Comparison of ENCODE assay signal across 22 mouse cellular contexts in genomic region chr2:125302625-125302924, GRCm38 (mm10). TPM values are rescaled to one million over a fixed set of nuclear protein-coding genes. Genes with fewer than 3 reads are reported as not detected.
DNase-seq lines count a peak whose midpoint lies in the region; ATAC-seq and TF ChIP-seq lines count a peak whose summit lies in the region.
"Had no signal": no experiment of that assay in that cellular context is flagged by ENCODE, and none has a peak within 500 bp of the region (broad histone marks: within the 10 kb centered on the region; RNA-seq: fewer than 3 reads in every experiment).

No protein-coding gene starts in this region.

- no peak overlapping the region for H3ac ChIP-seq in myocyte (ENCODE audit: control insufficient read depth, insufficient read length)

- H3K4me2 ChIP-seq in midbrain, embryonic 11.5 days, result no peak overlapping the region
- H3K4me2 ChIP-seq in midbrain, embryonic 16.5 days (ENCODE audit: low read length), result no peak overlapping the region
- no peak overlapping the region for H3K4me2 ChIP-seq in myocyte (ENCODE audit: low read depth)
- H3K4me2 ChIP-seq: embryonic facial prominence, embryonic 12.5 days; kidney, embryonic 15.5 days; liver, embryonic 11.5 days; midbrain, embryonic 15.5 days had no signal

- H3K27ac ChIP-seq in midbrain, embryonic 11.5 days (ENCODE audit: low read depth, low read length), result no peak overlapping the region
- H3K27ac ChIP-seq in midbrain, embryonic 16.5 days (ENCODE audit: low read length), result no peak overlapping the region
- peak overlapping the region; percentile 97 for H3K27ac ChIP-seq in embryonic fibroblast, embryonic 13.5 days (ENCODE audit: insufficient read depth, low read length)
- H3K27ac ChIP-seq: embryonic facial prominence, embryonic 12.5 days; forebrain, embryonic 10.5 days; hindbrain, embryonic 10.5 days; hindbrain, postnatal 0 days; kidney, embryonic 15.5 days; midbrain, embryonic 15.5 days had no signal

- H3K36me3 ChIP-seq in midbrain, embryonic 11.5 days (ENCODE audit: control insufficient read depth, insufficient read depth, low read length), result no peaks in the 10 kb centered on the region; the same call in 1 of the 2 replicates
- peaks cover 13% of the 10 kb centered on the region for H3K36me3 ChIP-seq in midbrain, embryonic 16.5 days (ENCODE audit: control insufficient read depth, insufficient read depth, low read length)
- peaks cover 38% of the 10 kb centered on the region for H3K36me3 ChIP-seq in myocyte (ENCODE audit: control insufficient read depth, insufficient read depth)

- peak; percentile 43 to 54 for DNase-seq in frontal cortex, postnatal 36 days (ENCODE audit: low spot score in 2 of 2)
- no peak for DNase-seq in frontal cortex, postnatal 14 days (ENCODE audit: low spot score in 2 of 2)
- peak; percentile 26 for DNase-seq in midbrain, embryonic 11.5 days (ENCODE audit: low spot score, missing footprints)
- DNase-seq in ovary, postnatal 36 days (ENCODE audit: low spot score), result no peak
- DNase-seq in retina, embryonic 14.5 days (ENCODE audit: low spot score), result no peak
- DNase-seq: B cell, adult 2 months; cerebellum, adult 9-11 months; gastrocnemius, postnatal 36 days; lung, adult 18-20 months; thymus, adult 2 months had no signal

- H3K4me1 ChIP-seq in midbrain, embryonic 11.5 days (ENCODE audit: control insufficient read depth, insufficient read depth, low read length), result no peaks in the 10 kb centered on the region
- H3K4me1 ChIP-seq in midbrain, embryonic 16.5 days (ENCODE audit: control insufficient read depth, insufficient read depth, low read length), result no peaks in the 10 kb centered on the region
- H3K4me1 ChIP-seq in embryonic fibroblast, embryonic 13.5 days (ENCODE audit: control insufficient read depth, insufficient read depth, low read length), result peaks cover 17% of the 10 kb centered on the region
- H3K4me1 ChIP-seq: embryonic facial prominence, embryonic 12.5 days; forebrain, embryonic 10.5 days; midbrain, embryonic 15.5 days had no signal

- no peak for TF ChIP-seq CTCF in embryonic fibroblast, embryonic 13.5 days (IDR thresholded peaks at IDR 0.05; ENCODE audit: borderline replicate concordance, insufficient read depth, low read length)

- H3K27me3 ChIP-seq in midbrain, embryonic 11.5 days (ENCODE audit: control insufficient read depth, insufficient read depth, low read length), result no peaks in the 10 kb centered on the region
- no peaks in the 10 kb centered on the region for H3K27me3 ChIP-seq in midbrain, embryonic 16.5 days (ENCODE audit: control insufficient read depth, insufficient read depth, low read depth, low read length)
- no peaks in the 10 kb centered on the region for H3K27me3 ChIP-seq in myocyte (ENCODE audit: control insufficient read depth, insufficient read depth, insufficient read length)
- H3K27me3 ChIP-seq: embryonic facial prominence, embryonic 12.5 days; kidney, embryonic 15.5 days; midbrain, embryonic 15.5 days had no signal

- no peaks in the 10 kb centered on the region for H3K9me3 ChIP-seq in midbrain, embryonic 11.5 days (ENCODE audit: control insufficient read depth, low read length)
- H3K9me3 ChIP-seq in midbrain, embryonic 16.5 days (replicated peaks; ENCODE audit: control insufficient read depth, low read length, poor library complexity, severe bottlenecking), result no peaks in the 10 kb centered on the region
- H3K9me3 ChIP-seq: embryonic facial prominence, embryonic 12.5 days; forebrain, embryonic 10.5 days; hindbrain, embryonic 10.5 days; kidney, embryonic 15.5 days; megakaryocyte, embryonic 14.5 days; midbrain, embryonic 15.5 days had no signal

- no peaks in the 10 kb centered on the region for H3K79me2 ChIP-seq in myocyte (ENCODE audit: control insufficient read depth, insufficient read depth)

- H3K4me3 ChIP-seq in midbrain, embryonic 11.5 days (ENCODE audit: low read depth, low read length), result no peak overlapping the region
- H3K4me3 ChIP-seq in midbrain, embryonic 16.5 days (ENCODE audit: low read depth, low read length), result no peak overlapping the region
- H3K4me3 ChIP-seq in embryonic fibroblast, embryonic 13.5 days (ENCODE audit: insufficient read depth, low read length), result no peak overlapping the region
- no peak overlapping the region for H3K4me3 ChIP-seq in myocyte
- H3K4me3 ChIP-seq: embryonic facial prominence, embryonic 12.5 days; forebrain, embryonic 10.5 days; hindbrain, embryonic 10.5 days; kidney, embryonic 15.5 days; megakaryocyte, embryonic 14.5 days; midbrain, embryonic 15.5 days had no signal

- no peak for TF ChIP-seq POLR2A in embryonic fibroblast, embryonic 13.5 days (IDR thresholded peaks at IDR 0.05; ENCODE audit: low read depth, low read length)
- no peak for TF ChIP-seq POLR2A in myocyte (IDR thresholded peaks at IDR 0.05; ENCODE audit: insufficient read length, low read depth)

- no peak overlapping the region for H3K9ac ChIP-seq in midbrain, embryonic 11.5 days (ENCODE audit: low read length)
- no peak overlapping the region for H3K9ac ChIP-seq in midbrain, embryonic 16.5 days (ENCODE audit: low read depth, low read length)
- H3K9ac ChIP-seq: embryonic facial prominence, embryonic 12.5 days; kidney, embryonic 15.5 days; midbrain, embryonic 15.5 days had no signal

- ATAC-seq in midbrain, embryonic 11.5 days (ENCODE audit: low FRiP score), result no peak
- ATAC-seq in midbrain, embryonic 16.5 days, result no peak
- ATAC-seq: hindbrain, postnatal 0 days; intestine, postnatal 0 days; midbrain, embryonic 15.5 days had no signal

- WGBS in midbrain, embryonic 11.5 days, result 82% methylated on average over 8 of the region's 8 CpGs
- WGBS in midbrain, embryonic 16.5 days, result 87% methylated on average over 8 of the region's 8 CpGs

TF ChIP-seq in myocyte, 11 proteins besides CTCF, POLR2A, EP300 and RAD21:
- TF ChIP-seq USF1 (IDR thresholded peaks at IDR 0.05; ENCODE audit: low read depth), result no peak
- no peak for TF ChIP-seq SRF (IDR thresholded peaks at IDR 0.05; ENCODE audit: control insufficient read depth, insufficient read length, low read depth)
- TF ChIP-seq POLR2AphosphoS2 (IDR thresholded peaks at IDR 0.05; ENCODE audit: insufficient read length, low read depth), result no peak
- TF ChIP-seq CEBPB (IDR thresholded peaks at IDR 0.05; ENCODE audit: insufficient read depth, poor library complexity, severe bottlenecking), result 0 out of 2 replicates have a peak, but pooled peaks have one; percentile 8
- no peak for TF ChIP-seq MYOD1 (IDR thresholded peaks at IDR 0.05; ENCODE audit: control insufficient read depth in 1 of 3, insufficient read length in 2 of 3, low read depth in 2 of 3)
- TF ChIP-seq E2F4 (IDR thresholded peaks at IDR 0.05; ENCODE audit: insufficient read depth), result no peak
- no peak for TF ChIP-seq MYOG (IDR thresholded peaks at IDR 0.05; ENCODE audit: control insufficient read depth in 1 of 3, insufficient read depth in 1 of 3, insufficient read length in 2 of 3, low read depth in 2 of 3)

RNA-seq across cellular contexts. Expression of gene Dut, which starts 55.6 kb away (rescaled TPM):
- polyA plus RNA-seq in midbrain, embryonic 11.5 days (2014; fragmentation: Nextera tagmentation; extraction: Ambion mirVana), result 215 and 220 TPM in 2 replicates
- 73.7 and 75.5 TPM in 2 replicates for polyA plus RNA-seq in midbrain, embryonic 16.5 days (2015; fragmentation: Nextera tagmentation; extraction: Ambion mirVana)
- 58.6 and 66.6 TPM in 2 replicates for polyA plus RNA-seq in embryonic fibroblast, embryonic 13.5 days (2011; ENCODE audit: insufficient read length, low read depth, missing spikeins)
- polyA plus RNA-seq in myocyte (2012; fragmentation: generic; extraction: Trizol), result 57.1 TPM

Comparison
In these comparisons a context has a peak if more than half of its experiments do, and no peak if none do; other contexts are left out.
1. DNase-seq: peak in frontal cortex, postnatal 36 days (2 of 2) and midbrain, embryonic 11.5 days (single experiment); none in frontal cortex, postnatal 14 days (0 of 2), ovary, postnatal 36 days (single experiment) and retina, embryonic 14.5 days (single experiment).